Mouse (Mus musculus) cerebellum, adult 11 months (tissue): ENCODE results near the gene Msl1.

Experiments
- DNase-seq: peaks from one replicate; pipeline ENCODE4 v3.0.0; 2022

Msl1 gene

GRCm38 (mm10) chr11:98795015-98795713 is at the start of gene Msl1:
TSS of gene Msl1 (plus strand) at chr11:98795516.
- DNase-seq = peak; percentile 91

GRCm38 (mm10) chr11:98745932-98746853 is 49.1 kb upstream of the Msl1 start:
- DNase-seq = peak; percentile 35

- DNase-seq = peak; percentile 91
Observed at GRCm38 (mm10) chr11:98746855-98747693, 48.2 kb upstream of the Msl1 start.

- peak; percentile 59 for DNase-seq
Observed at GRCm38 (mm10) chr11:98747804-98748505, 47.4 kb upstream of the Msl1 start.

- DNase-seq = peak; percentile 48
Observed at GRCm38 (mm10) chr11:98748506-98749416, 46.6 kb upstream of the Msl1 start.

- peak; percentile 57 for DNase-seq
Observed at GRCm38 (mm10) chr11:98749716-98750115, 45.6 kb upstream of the Msl1 start.

- DNase-seq = peak; percentile 77
Observed at GRCm38 (mm10) chr11:98750351-98751201, 44.7 kb upstream of the Msl1 start.

GRCm38 (mm10) chr11:98751221-98751782 is 44.0 kb upstream of the Msl1 start:
- DNase-seq = peak; percentile 35

- no peak for DNase-seq
Observed at GRCm38 (mm10) chr11:98752562-98753140, 42.7 kb upstream of the Msl1 start.

GRCm38 (mm10) chr11:98753264-98753663 is 42.1 kb upstream of the Msl1 start:
- no peak for DNase-seq

GRCm38 (mm10) chr11:98754151-98754620 is 41.1 kb upstream of the Msl1 start:
- no peak for DNase-seq

GRCm38 (mm10) chr11:98754621-98755181 is 40.6 kb upstream of the Msl1 start:
- DNase-seq = peak; percentile 60

- no peak for DNase-seq
Observed at GRCm38 (mm10) chr11:98755726-98756380, 39.5 kb upstream of the Msl1 start.

- DNase-seq = no peak
Observed at GRCm38 (mm10) chr11:98756711-98757110, 38.6 kb upstream of the Msl1 start.

- DNase-seq = no peak
Observed at GRCm38 (mm10) chr11:98761939-98762338, 33.4 kb upstream of the Msl1 start.

- no peak for DNase-seq
Observed at GRCm38 (mm10) chr11:98762756-98763501, 32.4 kb upstream of the Msl1 start.

GRCm38 (mm10) chr11:98763502-98763861 is 31.8 kb upstream of the Msl1 start:
- DNase-seq = no peak

GRCm38 (mm10) chr11:98764091-98764490 is 31.2 kb upstream of the Msl1 start:
- DNase-seq = no peak
